In genomic region chr3:87408171-87408570, GRCm38 (mm10) we compare ENCODE assay signal across 9 mouse cellular contexts. TPM values are rescaled to one million over a fixed set of nuclear protein-coding genes. Genes with fewer than 3 reads are reported as not detected.
DNase-seq lines count a peak whose midpoint lies in the region; ATAC-seq and TF ChIP-seq lines count a peak whose summit lies in the region.
"Had no signal": no experiment of that assay in that cellular context is flagged by ENCODE, and none has a peak within 500 bp of the region (broad histone marks: within the 10 kb centered on the region; RNA-seq: fewer than 3 reads in every experiment).

No protein-coding gene starts in this region.

- H3K9me3 ChIP-seq in midbrain, embryonic 13.5 days = no peaks in the 10 kb centered on the region

- no peak overlapping the region for H3K4me2 ChIP-seq in midbrain, embryonic 13.5 days (replicated peaks)

- in situ Hi-C loops in Patski (cut with MboI; ENCODE audit: low pct_unique_long_range_greater_than_20kb) = no loop called here

- no peak overlapping the region for H3K9ac ChIP-seq in midbrain, embryonic 13.5 days (replicated peaks)

- 33% methylated on average over 4 of the region's 4 CpGs for WGBS in midbrain, embryonic 13.5 days

- no peaks in the 10 kb centered on the region for H3K27me3 ChIP-seq in Patski
- H3K27me3 ChIP-seq in midbrain, embryonic 13.5 days = no peaks in the 10 kb centered on the region

- no peak overlapping the region for H3K4me3 ChIP-seq in layer of hippocampus, adult 2 months
- H3K4me3 ChIP-seq in midbrain, embryonic 13.5 days (replicated peaks) = no peak overlapping the region

- peak; percentile 72 for TF ChIP-seq CTCF in layer of hippocampus, adult 2 months (conservative IDR thresholded peaks at IDR 0.05)
- peak; percentile 79 for TF ChIP-seq CTCF in Patski (IDR thresholded peaks at IDR 0.05)

- no peak for DNase-seq in layer of hippocampus, adult 2 months (ENCODE audit: low spot score in 2 of 2)
- no peak for DNase-seq in layer of hippocampus, postnatal 10 days (ENCODE audit: low spot score in 2 of 2)
- peak; percentile 51 for DNase-seq in Patski (ENCODE audit: low read depth, low spot score)
- peak; percentile 56 for DNase-seq in forelimb bud, embryonic 11.5 days (ENCODE audit: low read depth, low spot score)
- peak; percentile 83 for DNase-seq in naive thymus-derived CD4-positive, alpha-beta T cell, adult 2 months (ENCODE audit: low read depth)
- DNase-seq in cerebellum, adult 8-10 months = no peak
- DNase-seq in right cerebral cortex, postnatal 14 days = no peak

- CTCF ChIA-PET in Patski (lab: Charles Lee) = interaction anchor here (0.6 to 2.6 kb wide), 12 partner anchors 9 to 326 kb away, joined by 3 to 19 read pairs (median 3); no protein-coding TSS in a partner anchor

- POLR2A ChIA-PET in Patski (lab: Charles Lee) = no interaction called here

- ATAC-seq in Patski = peak; percentile 84
- no peak for ATAC-seq in midbrain, embryonic 13.5 days

- H3K4me1 ChIP-seq in midbrain, embryonic 13.5 days (replicated peaks) = peaks cover 4% of the 10 kb centered on the region; the same call in 1 of the 2 replicates

- no peaks in the 10 kb centered on the region for H3K36me3 ChIP-seq in midbrain, embryonic 13.5 days

- H3K27ac ChIP-seq in layer of hippocampus, adult 2 months = no peak overlapping the region
- H3K27ac ChIP-seq in midbrain, embryonic 13.5 days = no peak overlapping the region

RNA-seq across cellular contexts. Expression of gene Fcrl5, which starts 27.4 kb away (rescaled TPM):
- total RNA-seq in layer of hippocampus, adult 2 months (2021) = not detected
- total RNA-seq in layer of hippocampus, postnatal 10 days (2021) = under 1 TPM in 1 of 2 experiments, not detected in 1; 0.11 TPM
- polyA plus RNA-seq in Patski (2021) = not detected
- not detected in 2 replicates for polyA plus RNA-seq in midbrain, embryonic 13.5 days (2015; fragmentation: Nextera tagmentation; extraction: Ambion mirVana)
- polyA plus RNA-seq: heart, embryonic 14.5 days had no signal

RNA-seq across cellular contexts. Expression of gene Fcrl1, which starts 32.0 kb away (rescaled TPM):
- under 1 TPM; 0.15 to 0.39 TPM for total RNA-seq in layer of hippocampus, adult 2 months (2021)
- under 1 TPM; 0.32 to 0.33 TPM for total RNA-seq in layer of hippocampus, postnatal 10 days (2021)
- polyA plus RNA-seq in Patski (2021) = 0.22 TPM
- 0.09 TPM in 1 of 2 replicates, not detected in the other for polyA plus RNA-seq in midbrain, embryonic 13.5 days (2015; fragmentation: Nextera tagmentation; extraction: Ambion mirVana)

RNA-seq across cellular contexts. Expression of gene Cd5l, which starts 50.5 kb away (rescaled TPM):
- total RNA-seq in layer of hippocampus, adult 2 months (2021) = not detected
- not detected for total RNA-seq in layer of hippocampus, postnatal 10 days (2021)
- not detected for polyA plus RNA-seq in Patski (2021)
- not detected in 2 replicates for polyA plus RNA-seq in midbrain, embryonic 13.5 days (2015; fragmentation: Nextera tagmentation; extraction: Ambion mirVana)
- polyA plus RNA-seq: heart, embryonic 14.5 days had no signal

Comparison
In these comparisons a context has a peak if more than half of its experiments do, and no peak if none do; other contexts are left out.
1. DNase-seq: peak in Patski (single experiment), forelimb bud, embryonic 11.5 days (single experiment) and naive thymus-derived CD4-positive, alpha-beta T cell, adult 2 months (single experiment); none in layer of hippocampus, adult 2 months (0 of 2), layer of hippocampus, postnatal 10 days (0 of 2), cerebellum, adult 8-10 months (single experiment) and right cerebral cortex, postnatal 14 days (single experiment).